Mouse (Mus musculus) G1E (cell line): ENCODE measurements around the gene Epha2. TPM values are rescaled to one million over a fixed set of nuclear protein-coding genes. Genes with fewer than 3 reads are reported as not detected.

ENCODE experiments used
- ATAC-seq: 2 replicates; pipeline ENCODE4 v1.8.0; 2016; ENCODE audit warnings: mild to moderate bottlenecking; ENCODE audit not compliant: insufficient number of reproducible peaks, poor library complexity, low FRiP score, severe bottlenecking; ENCODE audit errors: extremely low read depth
- DNase-seq: peaks from one replicate; pipeline ENCODE4 v3.0.0; 2012; ENCODE audit warnings: low spot score
- H3K27me3 ChIP-seq: 2 replicates; pipeline ENCODE4 v1.6.1; 2012; ENCODE audit warnings: mild to moderate bottlenecking, low read length, inconsistent platforms; ENCODE audit not compliant: insufficient read depth
- H3K36me3 ChIP-seq: replicated peaks from 2 replicates; pipeline ENCODE3; 2012; ENCODE audit warnings: mild to moderate bottlenecking, inconsistent platforms
- H3K4me1 ChIP-seq: 2 replicates; pipeline ENCODE4 v1.6.1; 2012; ENCODE audit warnings: low read depth, low read length, inconsistent platforms, mixed read lengths; ENCODE audit not compliant: insufficient read depth
- H3K4me3 ChIP-seq: 2 replicates; pipeline ENCODE4 v1.5.1; 2012; ENCODE audit warnings: low read depth, mild to moderate bottlenecking, inconsistent platforms, low read length, moderate library complexity, mixed read lengths
- H3K9me3 ChIP-seq: replicated peaks from 2 replicates; pipeline ENCODE4 v1.6.1; 2012; ENCODE audit warnings: inconsistent platforms
- CTCF ChIP-seq: IDR thresholded peaks from 2 replicates; pipeline ENCODE4 v1.5.1; 2012; ENCODE audit warnings: low read depth, low read length, inconsistent platforms, mixed read lengths
- GATA1 ChIP-seq: IDR thresholded peaks from 2 replicates; pipeline ENCODE4 v1.6.1; 2012; ENCODE audit warnings: borderline replicate concordance, low read length, inconsistent platforms, mixed read lengths
- GATA2 ChIP-seq: IDR thresholded peaks from 2 replicates; pipeline ENCODE4 v1.6.1; 2012; ENCODE audit warnings: low read depth, low read length, inconsistent platforms, borderline replicate concordance
- POLR2AphosphoS5 ChIP-seq: IDR thresholded peaks from 2 replicates; pipeline ENCODE4 v1.6.1; 2012; ENCODE audit warnings: low read depth, low read length, inconsistent platforms; ENCODE audit not compliant: insufficient replicate concordance
- TAL1 ChIP-seq: conservative IDR thresholded peaks from 2 replicates; pipeline ENCODE4 v1.6.1; 2012; ENCODE audit warnings: low read depth, low read length, inconsistent platforms, mixed read lengths
- polyA plus RNA-seq: library from polyadenylated mRNA; stranded (reverse); fragments of >175 nt; gene quantifications from 2 replicates; pipeline ENCODE4 v1.2.3, GENCODE M21; 2012
- total RNA-seq, 2 experiments: library from RNA; stranded (forward) in 1 of 2; stranded (reverse) in 1 of 2; fragments of 200-1000 nt in 1 of 2; fragments of >200 nt in 1 of 2; fragmentation: Nextera tagmentation in 1 of 2; gene quantifications; 2 replicates each; pipeline ENCODE4 v1.2.3; 2014 to 2017

The Epha2 gene
- total and polyA plus RNA-seq, 3 experiments: not detected

DNA sequence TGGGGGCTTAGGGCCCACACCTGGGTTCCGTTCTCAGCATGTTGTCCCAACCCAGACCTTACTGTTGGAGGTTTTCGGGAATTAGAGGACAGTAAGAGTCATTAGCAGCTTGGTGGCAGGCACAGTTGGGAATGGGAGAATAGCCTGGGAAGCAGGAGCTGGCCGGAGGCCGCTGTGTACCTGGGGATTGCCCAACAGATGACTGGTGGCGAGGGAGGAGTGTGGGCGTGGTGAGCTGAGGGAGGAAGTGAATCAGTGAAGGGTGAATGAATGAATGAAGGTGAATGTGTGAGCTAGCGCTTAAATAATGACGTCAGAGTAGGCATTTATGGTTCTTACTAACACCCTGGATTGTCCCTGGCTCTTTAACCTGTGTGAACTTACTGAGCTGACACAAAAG is 23.9 kb upstream of the Epha2 start:
- DNase-seq (no peak), ATAC-seq (no peak)
- Histone ChIP-seq H3K9me3 (no peaks in the 10 kb centered on the region), H3K4me3 (no peak overlapping the region), H3K4me1 (no peaks in the 10 kb centered on the region), H3K27me3 (peaks cover 29% of the 10 kb centered on the region; the same call in 1 of the 2 replicates), H3K36me3 (no peaks in the 10 kb centered on the region)
- no peak for TF ChIP-seq TAL1
- TF ChIP-seq CTCF: no peak
- no peak for TF ChIP-seq GATA2
- no peak for TF ChIP-seq GATA1
- no peak for TF ChIP-seq POLR2AphosphoS5

DNA sequence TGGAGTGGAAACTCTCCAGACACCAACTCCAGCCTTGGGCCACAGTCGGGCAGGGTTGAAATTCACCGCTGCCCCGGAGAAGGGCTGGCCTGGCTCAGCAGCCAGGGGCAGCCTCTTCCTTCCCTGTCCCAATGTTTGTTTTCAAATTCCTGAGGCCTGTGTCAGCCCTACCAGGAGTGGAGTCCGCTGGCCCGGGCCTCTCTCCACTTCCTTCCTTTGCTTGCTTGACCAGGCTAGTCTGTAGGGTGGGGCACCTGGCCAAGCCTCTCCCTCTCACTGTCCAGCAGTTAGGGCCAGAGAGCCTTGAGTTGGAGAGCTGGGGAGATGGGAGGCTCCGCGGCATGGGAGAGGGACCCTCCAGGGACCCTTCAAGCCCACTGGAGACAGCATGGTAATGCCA is 22.9 kb upstream of the Epha2 start:
- H3K36me3 ChIP-seq: no peaks in the 10 kb centered on the region
- H3K27me3 ChIP-seq: peaks cover 29% of the 10 kb centered on the region; the same call in 1 of the 2 replicates
- H3K4me3 ChIP-seq: no peak overlapping the region
- TF ChIP-seq GATA1 (no peak), GATA2 (no peak)
- H3K4me1 ChIP-seq: no peaks in the 10 kb centered on the region
- no peaks in the 10 kb centered on the region for H3K9me3 ChIP-seq
- ATAC-seq (no peak), DNase-seq (no peak)

DNA sequence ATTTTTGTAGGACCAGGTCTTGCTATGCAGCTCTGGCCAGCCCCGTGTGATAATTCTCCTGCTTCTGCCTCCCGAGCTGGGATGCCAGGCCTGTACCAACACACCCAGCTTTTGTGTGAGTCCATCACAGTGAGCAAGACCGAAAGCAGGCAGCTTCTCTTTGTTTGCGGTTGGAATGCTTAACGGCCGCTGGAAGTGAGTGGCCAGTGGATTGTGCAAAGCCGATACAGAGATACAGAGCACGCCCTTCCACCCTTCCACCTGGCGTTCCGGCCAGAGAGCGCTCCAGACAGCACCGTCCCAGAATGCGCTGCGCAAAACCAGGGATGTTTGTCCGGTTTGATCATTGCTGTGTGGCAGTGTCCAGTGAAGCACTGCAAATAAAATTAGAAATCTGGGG is 21.7 kb upstream of the Epha2 start:
- Histone ChIP-seq H3K36me3 (no peaks in the 10 kb centered on the region), H3K4me1 (no peaks in the 10 kb centered on the region), H3K4me3 (no peak overlapping the region), H3K27me3 (peaks cover 27% of the 10 kb centered on the region; the same call in 1 of the 2 replicates), H3K9me3 (no peaks in the 10 kb centered on the region)
- DNase-seq (no peak), ATAC-seq (no peak)
- no peak for TF ChIP-seq GATA1
- TF ChIP-seq POLR2AphosphoS5: no peak
- no peak for TF ChIP-seq TAL1
- TF ChIP-seq CTCF: no peak
- TF ChIP-seq GATA2: no peak

DNA sequence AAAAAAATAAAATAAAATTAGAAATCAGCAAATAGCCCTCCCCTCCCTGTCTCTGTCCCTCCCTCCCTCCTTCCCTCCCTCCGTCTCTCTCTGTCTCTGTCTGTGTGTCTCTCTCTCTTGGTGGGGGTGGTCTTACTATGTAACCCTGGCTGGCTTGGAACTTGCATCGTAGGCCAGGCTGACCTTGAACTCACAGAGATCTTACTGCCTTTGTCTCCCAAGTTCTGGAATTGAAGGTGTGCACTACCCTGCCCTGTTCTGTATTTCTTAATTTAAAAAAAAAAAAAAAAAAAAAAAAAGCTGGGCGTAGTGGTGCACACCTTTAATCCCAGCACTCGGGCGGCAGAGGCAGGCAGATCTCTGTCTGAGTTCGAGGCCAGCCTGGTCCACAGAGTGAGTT is 21.3 kb upstream of the Epha2 start:
- Histone ChIP-seq H3K36me3 (no peaks in the 10 kb centered on the region), H3K9me3 (no peaks in the 10 kb centered on the region), H3K27me3 (peaks cover 23% of the 10 kb centered on the region; the same call in 1 of the 2 replicates), H3K4me3 (no peak overlapping the region), H3K4me1 (no peaks in the 10 kb centered on the region)
- no peak for ATAC-seq
- TF ChIP-seq GATA1: no peak
- TF ChIP-seq GATA2: no peak
- TF ChIP-seq TAL1: no peak
- no peak for TF ChIP-seq CTCF
- no peak for TF ChIP-seq POLR2AphosphoS5
- no peak for DNase-seq

DNA sequence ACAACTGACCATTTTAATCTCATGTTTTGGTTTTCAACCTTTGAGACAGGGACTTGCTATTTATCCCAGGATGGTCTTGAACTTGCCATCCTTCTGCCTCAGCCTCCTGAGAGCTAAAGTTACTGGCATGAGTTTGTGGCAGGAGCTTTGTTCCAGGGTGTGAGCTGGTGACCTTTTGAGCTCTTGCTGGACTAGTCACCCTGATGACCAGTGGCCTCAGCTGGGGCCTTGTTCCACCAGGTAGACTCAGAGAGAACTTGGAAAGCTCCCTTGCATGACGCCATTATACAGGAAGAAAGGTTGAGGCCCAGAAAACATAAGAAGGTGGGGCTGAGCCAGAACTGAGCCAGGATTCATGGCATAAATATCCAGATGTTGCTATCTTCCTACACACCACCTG is 20.6 kb upstream of the Epha2 start:
- Histone ChIP-seq H3K4me1 (no peaks in the 10 kb centered on the region), H3K27me3 (peaks cover 22% of the 10 kb centered on the region; the same call in 1 of the 2 replicates), H3K4me3 (no peak overlapping the region), H3K36me3 (no peaks in the 10 kb centered on the region), H3K9me3 (no peaks in the 10 kb centered on the region)
- DNase-seq (no peak), ATAC-seq (no peak)
- TF ChIP-seq CTCF (no peak), TAL1 (no peak), GATA1 (no peak), POLR2AphosphoS5 (no peak)

DNA sequence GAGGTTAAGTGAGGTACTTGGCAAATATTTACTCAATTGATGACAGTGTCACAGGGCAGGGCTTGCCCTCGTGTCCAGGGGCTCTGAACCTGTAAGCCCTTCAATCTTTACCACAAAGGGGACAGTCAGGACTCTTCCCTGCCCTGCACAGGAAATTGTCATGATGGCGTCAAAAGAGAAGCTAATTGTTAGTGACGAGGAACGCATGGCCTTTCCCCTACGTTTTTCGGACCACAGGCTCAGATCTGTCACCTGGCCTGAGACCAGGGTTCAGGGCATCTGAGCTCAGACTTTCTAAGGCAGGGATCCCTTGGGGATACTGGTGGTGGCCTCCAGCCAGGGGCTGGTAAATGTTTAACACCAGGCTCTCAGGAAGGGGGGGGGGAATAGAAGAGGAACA is 19.9 kb upstream of the Epha2 start:
- no peak for ATAC-seq
- peaks cover 15% of the 10 kb centered on the region; the same call in 1 of the 2 replicates for H3K27me3 ChIP-seq
- TF ChIP-seq POLR2AphosphoS5: no peak
- TF ChIP-seq CTCF: no peak
- no peak for TF ChIP-seq GATA2
- no peak for TF ChIP-seq GATA1
- TF ChIP-seq TAL1: no peak

DNA sequence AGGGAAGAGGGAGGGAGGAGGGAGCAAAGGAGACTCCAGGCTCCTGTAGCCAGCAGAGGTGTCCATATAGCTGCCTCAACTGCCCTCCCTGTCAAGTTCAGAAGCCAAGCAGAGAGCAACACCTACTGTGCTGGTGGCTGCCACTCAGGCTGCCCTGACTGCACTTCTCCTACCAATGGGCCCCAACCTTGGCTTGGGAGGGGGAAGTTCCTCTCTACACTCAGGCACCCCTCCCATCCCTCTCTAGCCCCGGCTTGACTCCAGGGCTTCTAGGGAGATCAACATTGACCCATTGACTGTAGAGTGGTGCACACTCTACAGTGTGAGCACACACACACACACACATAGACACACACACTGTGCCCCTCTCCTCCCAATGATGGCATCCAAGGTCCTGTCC is 19.5 kb upstream of the Epha2 start:
- no peaks in the 10 kb centered on the region for H3K36me3 ChIP-seq
- ATAC-seq (no peak), DNase-seq (no peak)
- H3K4me3 ChIP-seq: no peak overlapping the region
- H3K4me1 ChIP-seq: no peaks in the 10 kb centered on the region
- peaks cover 15% of the 10 kb centered on the region; the same call in 1 of the 2 replicates for H3K27me3 ChIP-seq
- no peak for TF ChIP-seq GATA1
- no peak for TF ChIP-seq GATA2
- TF ChIP-seq CTCF: no peak
- no peak for TF ChIP-seq TAL1
- no peak for TF ChIP-seq POLR2AphosphoS5
- no peaks in the 10 kb centered on the region for H3K9me3 ChIP-seq

More for the DNA sequence above, 19.9 kb upstream of the Epha2 start:
- DNase-seq: no peak
- H3K9me3 ChIP-seq: no peaks in the 10 kb centered on the region
- H3K4me3 ChIP-seq: no peak overlapping the region
- H3K4me1 ChIP-seq: no peaks in the 10 kb centered on the region
- no peaks in the 10 kb centered on the region for H3K36me3 ChIP-seq
